Mouse (Mus musculus) neural tube, embryonic 14.5 days (tissue): Measurements from ENCODE around the gene Zdhhc5. TPM values are rescaled to one million over a fixed set of nuclear protein-coding genes. Genes with fewer than 3 reads are reported as not detected.

ENCODE experiments used
- ATAC-seq: fragments of 200-750 bp; cut with Nextera tagmentation; 2 replicates; pipeline ENCODE4 v1.8.0; 2017; ENCODE audit warnings: low read depth, mild to moderate bottlenecking, moderate TSS enrichment, moderate library complexity
- H3K27ac ChIP-seq: fragments of 300-500 bp; sonication (generic); 2 replicates; pipeline ENCODE4 v1.5.1; 2014; ENCODE audit warnings: low read depth, mild to moderate bottlenecking, control low read depth, low read length, moderate library complexity, mixed read lengths
- H3K27me3 ChIP-seq: fragments of 300-500 bp; sonication (generic); 2 replicates; pipeline ENCODE4 v1.6.1; 2014; ENCODE audit warnings: low read length; ENCODE audit not compliant: control insufficient read depth, insufficient read depth
- H3K36me3 ChIP-seq: fragments of 300-500 bp; sonication (generic); 2 replicates; pipeline ENCODE4 v1.6.1; 2014; ENCODE audit warnings: low read length, mixed read lengths; ENCODE audit not compliant: control insufficient read depth, insufficient read depth
- H3K4me1 ChIP-seq: fragments of 300-500 bp; sonication (generic); 2 replicates; pipeline ENCODE4 v1.6.1; 2014; ENCODE audit warnings: low read length; ENCODE audit not compliant: control insufficient read depth, insufficient read depth
- H3K4me2 ChIP-seq: fragments of 300-500 bp; sonication (generic); 2 replicates; pipeline ENCODE4 v1.6.1; 2014; ENCODE audit warnings: mild to moderate bottlenecking, low read depth, low read length, control low read depth
- H3K4me3 ChIP-seq: fragments of 300-500 bp; sonication (generic); 2 replicates; pipeline ENCODE4 v1.5.1; 2014; ENCODE audit warnings: low read depth, low read length, control low read depth, mixed read lengths
- H3K9ac ChIP-seq: fragments of 300-500 bp; sonication (generic); replicated peaks from 2 replicates; pipeline ENCODE4 v1.6.1; 2014; ENCODE audit warnings: low read depth, mild to moderate bottlenecking, control low read depth, low read length, mixed read lengths
- H3K9me3 ChIP-seq: fragments of 300-500 bp; sonication (generic); 2 replicates; pipeline ENCODE4 v1.6.1; 2016; ENCODE audit warnings: low read length; ENCODE audit not compliant: control insufficient read depth
- whole genome bisulfite sequencing: fragments of 180-500 bp; shearing (Covaris S2); extraction: QIAGEN DNeasy Blood & Tissue Kit; methylation state at CpG from one replicate; pipeline ENCODE4 v1.1.7; 2014; 5-methylcytosine and 5-hydroxymethylcytosine counted together
- microRNA counts: library from miRNA; unstranded; fragments of <30 nt; microRNA quantifications from one replicate; lab custom pipeline; 2016
- microRNA-seq: library from miRNA; unstranded; fragments of <30 nt; microRNA quantifications from one replicate; pipeline ENCODE4, GENCODE M21; 2016
- polyA plus RNA-seq: library from polyadenylated mRNA; unstranded; fragments of >200 nt; fragmentation: Nextera tagmentation; extraction: Ambion mirVana; gene quantifications from 2 replicates; pipeline ENCODE4 v1.2.1, GENCODE M21; 2014

Gene Zdhhc5
- polyA plus RNA-seq, 1 experiment from 2014 or later = 22.8 TPM

- Histone ChIP-seq H3K27ac (no peak overlapping the region), H3K4me2 (peak overlapping the region; percentile 80), H3K9me3 (no peaks in the 10 kb centered on the region), H3K4me3 (peak overlapping the region; percentile 64), H3K36me3 (no peaks in the 10 kb centered on the region), H3K27me3 (no peaks in the 10 kb centered on the region), H3K4me1 (peaks cover 17% of the 10 kb centered on the region), H3K9ac (peak overlapping the region; percentile 60)
- 20% methylated on average over 6 of the region's 6 CpGs for WGBS
- peak; percentile 56 for ATAC-seq
Measured at GRCm38 (mm10) chr2:84648369-84648768, 66.6 kb downstream of the Zdhhc5 start.

- H3K9me3 ChIP-seq = no peaks in the 10 kb centered on the region
- no peaks in the 10 kb centered on the region for H3K36me3 ChIP-seq
- H3K4me2 ChIP-seq = peak overlapping the region; percentile 80
- WGBS = 90% methylated on average over 6 of the region's 6 CpGs
- peak overlapping the region; percentile 64 for H3K4me3 ChIP-seq
- no peak overlapping the region for H3K27ac ChIP-seq
- no peak overlapping the region for H3K9ac ChIP-seq
- ATAC-seq = no peak
- H3K27me3 ChIP-seq = no peaks in the 10 kb centered on the region
- peaks cover 17% of the 10 kb centered on the region for H3K4me1 ChIP-seq
Measured at GRCm38 (mm10) chr2:84647051-84647568, 67.9 kb downstream of the Zdhhc5 start.

GRCm38 (mm10) chr2:84646138-84646537, 68.8 kb downstream of the Zdhhc5 start:
- ATAC-seq = no peak
- H3K9ac ChIP-seq = no peak overlapping the region
- no peak overlapping the region for H3K4me3 ChIP-seq
- no peaks in the 10 kb centered on the region for H3K36me3 ChIP-seq
- no peaks in the 10 kb centered on the region for H3K27me3 ChIP-seq
- peaks cover 17% of the 10 kb centered on the region for H3K4me1 ChIP-seq
- 0 out of 2 replicates have a peak overlapping the region, but pooled peaks have one; percentile 80 for H3K4me2 ChIP-seq
- H3K9me3 ChIP-seq = no peaks in the 10 kb centered on the region
- 79% methylated on average over 1 of the region's 1 CpGs for WGBS
- no peak overlapping the region for H3K27ac ChIP-seq

- Histone ChIP-seq H3K4me3 (no peak overlapping the region), H3K9me3 (no peaks in the 10 kb centered on the region), H3K36me3 (no peaks in the 10 kb centered on the region; the same call in 1 of the 2 replicates), H3K27ac (no peak overlapping the region), H3K9ac (no peak overlapping the region), H3K27me3 (no peaks in the 10 kb centered on the region), H3K4me2 (no peak overlapping the region), H3K4me1 (peaks cover 26% of the 10 kb centered on the region)
- no peak for ATAC-seq
Measured at GRCm38 (mm10) chr2:84640833-84641232, 74.1 kb downstream of the Zdhhc5 start.

- no peaks in the 10 kb centered on the region for H3K9me3 ChIP-seq
- H3K9ac ChIP-seq = no peak overlapping the region
- H3K36me3 ChIP-seq = no peaks in the 10 kb centered on the region; the same call in 1 of the 2 replicates
- no peaks in the 10 kb centered on the region for H3K27me3 ChIP-seq
- H3K27ac ChIP-seq = no peak overlapping the region
- ATAC-seq = no peak
- no peak overlapping the region for H3K4me2 ChIP-seq
- H3K4me3 ChIP-seq = no peak overlapping the region
- 66% methylated on average over 5 of the region's 5 CpGs for WGBS
- peaks cover 36% of the 10 kb centered on the region; the same call in 1 of the 2 replicates for H3K4me1 ChIP-seq
Measured at GRCm38 (mm10) chr2:84638428-84639220, 76.4 kb downstream of the Zdhhc5 start.

MicroRNA genes within 50 kb of the gene (microRNA counts, 519-probe panel; counts per million panel counts)
- microRNA mmu-miR-130a (lab: Ali Mortazavi, UCI) = 6,708 counts per million, percentile 94 among the panel's probes with 10 or more counts

Small RNA genes lying within 50 kb of the gene (microRNA-seq; reads per million reads assigned to microRNA genes)
- gene Mir130a = 16,225 reads per million, percentile 97 among the genes with 10 or more reads in this experiment

Other genes starting within 250 kb of the Zdhhc5 start
- 4.5 and 25.3 TPM in 2 replicates for gene Tfpi, start 238.4 kb downstream of the Zdhhc5 start, polyA plus RNA-seq
- gene Ctnnd1, start 64.4 kb downstream of the Zdhhc5 start, polyA plus RNA-seq = 30.1 and 40.4 TPM in 2 replicates
- 0.24 and 0.44 TPM in 2 replicates for gene Btbd18, start 56.1 kb downstream of the Zdhhc5 start, polyA plus RNA-seq
- gene Selenoh, start 44.4 kb downstream of the Zdhhc5 start, polyA plus RNA-seq = 163 and 181 TPM in 2 replicates
- 0.13 TPM in 1 of 2 replicates, not detected in the other for gene Gm28635, start 37.1 kb downstream of the Zdhhc5 start, polyA plus RNA-seq
- 61.5 and 64.5 TPM in 2 replicates for gene Med19, start 36.8 kb downstream of the Zdhhc5 start, polyA plus RNA-seq
- 311 and 342 TPM in 2 replicates for gene Tmx2, start 36.0 kb downstream of the Zdhhc5 start, polyA plus RNA-seq
- 20.6 and 24.7 TPM in 2 replicates for gene Clp1, start 12.2 kb upstream of the Zdhhc5 start, polyA plus RNA-seq
- 17.8 TPM in 2 replicates for gene Ypel4, start 18.9 kb upstream of the Zdhhc5 start, polyA plus RNA-seq
- gene Gm19426, start 28.5 kb upstream of the Zdhhc5 start, polyA plus RNA-seq = 1.7 and 2.6 TPM in 2 replicates
- 15.7 and 34.8 TPM in 2 replicates for gene Serping1, start 60.3 kb upstream of the Zdhhc5 start, polyA plus RNA-seq
- 16.3 and 16.7 TPM in 2 replicates for gene Ube2l6, start 83.6 kb upstream of the Zdhhc5 start, polyA plus RNA-seq
- not detected in 2 replicates for gene Smtnl1, start 107.5 kb upstream of the Zdhhc5 start, polyA plus RNA-seq
- 63.8 and 89.4 TPM in 2 replicates for gene Timm10, start 111.8 kb upstream of the Zdhhc5 start, polyA plus RNA-seq
- gene Slc43a1, start 123.7 kb upstream of the Zdhhc5 start, polyA plus RNA-seq = 0.63 and 1.8 TPM in 2 replicates
- gene Rtn4rl2, start 171.5 kb upstream of the Zdhhc5 start, polyA plus RNA-seq = 1.8 and 4.9 TPM in 2 replicates
- 2.5 and 7.1 TPM in 2 replicates for gene Slc43a3, start 221.4 kb upstream of the Zdhhc5 start, polyA plus RNA-seq